Mouse (Mus musculus): Measurements from ENCODE around the gene Stk39. TPM values are rescaled to one million over a fixed set of nuclear protein-coding genes. Genes with fewer than 3 reads are reported as not detected.

Gene Stk39
- polyA plus RNA-seq, 1 experiment from 2014 or later, result 18.3 TPM

DNA sequence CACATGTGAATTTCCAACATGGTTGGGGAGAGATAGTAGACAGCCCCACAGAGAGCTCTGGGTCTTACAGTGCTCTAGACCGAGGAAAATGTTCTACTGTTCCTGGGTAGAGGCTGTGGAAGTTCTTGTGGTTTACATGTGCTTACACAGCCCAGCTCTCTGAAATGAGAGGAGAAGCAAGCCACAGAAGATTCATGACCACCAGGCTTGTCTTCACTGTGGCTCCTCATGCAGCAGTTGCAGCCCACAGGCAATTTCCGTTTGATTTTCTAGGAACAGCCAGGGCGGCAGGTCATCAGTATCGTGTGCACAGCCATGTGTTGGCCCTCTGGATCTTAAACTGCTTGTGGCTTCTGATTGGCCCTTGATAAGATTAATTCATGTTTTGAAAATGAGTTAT lies 252.2 kb downstream of the Stk39 start:
- Histone ChIP-seq H3K27ac (ENCODE audit: low read depth) (no peak overlapping the region), H3K9ac (ENCODE audit: low read length) (no peak overlapping the region), H3K4me2 (ENCODE audit: low read length) (no peak overlapping the region), H3K27me3 (replicated peaks; ENCODE audit: control insufficient read depth, insufficient read depth, low read length) (no peaks in the 10 kb centered on the region), H3K9me3 (ENCODE audit: control insufficient read depth, low read length) (no peaks in the 10 kb centered on the region), H3K36me3 (ENCODE audit: control insufficient read depth, insufficient read depth, low read length) (peaks cover 5% of the 10 kb centered on the region), H3K4me1 (replicated peaks; ENCODE audit: control insufficient read depth, insufficient read depth, low read length) (no peaks in the 10 kb centered on the region), H3K4me3 (ENCODE audit: low read depth, low read length) (no peak overlapping the region)
- no peak for DNase-seq (ENCODE audit: low spot score)
- no peak for ATAC-seq (replicated peaks; ENCODE audit: low FRiP score, low TSS enrichment, low read depth)
- 86% methylated on average over 4 of the region's 4 CpGs for WGBS

DNA sequence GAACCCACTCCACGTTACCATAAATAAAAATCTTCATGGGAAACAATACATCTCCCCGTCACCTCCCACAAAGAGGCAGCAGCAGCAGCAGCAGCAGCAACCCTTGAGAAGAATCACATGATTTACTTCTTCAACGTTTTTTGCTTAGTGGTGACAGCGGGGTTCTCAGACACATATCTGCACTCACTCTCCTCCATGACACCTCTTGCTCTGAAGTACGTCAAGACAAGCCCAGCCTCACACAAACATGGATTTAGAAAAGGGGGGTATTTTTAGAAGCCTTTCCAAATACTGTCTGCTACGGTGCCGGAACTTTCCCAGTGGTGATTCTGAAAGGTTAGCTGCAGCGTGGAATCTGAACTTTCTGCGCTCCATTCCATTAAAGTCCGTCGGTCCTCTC lies 256.9 kb downstream of the Stk39 start:
- no peaks in the 10 kb centered on the region for H3K27me3 ChIP-seq (replicated peaks; ENCODE audit: control insufficient read depth, insufficient read depth, low read length)
- H3K4me2 ChIP-seq (ENCODE audit: low read length), result no peak overlapping the region
- H3K4me3 ChIP-seq (ENCODE audit: low read depth, low read length), result no peak overlapping the region
- peaks cover under 1% of the 10 kb centered on the region for H3K36me3 ChIP-seq (ENCODE audit: control insufficient read depth, insufficient read depth, low read length)
- H3K27ac ChIP-seq (ENCODE audit: low read depth), result no peak overlapping the region
- DNase-seq (ENCODE audit: low spot score), result no peak
- no peak overlapping the region for H3K9ac ChIP-seq (ENCODE audit: low read length)
- 74% methylated on average over 11 of the region's 11 CpGs for WGBS
- no peak for ATAC-seq (replicated peaks; ENCODE audit: low FRiP score, low TSS enrichment, low read depth)
- no peaks in the 10 kb centered on the region for H3K4me1 ChIP-seq (replicated peaks; ENCODE audit: control insufficient read depth, insufficient read depth, low read length)
- no peaks in the 10 kb centered on the region for H3K9me3 ChIP-seq (ENCODE audit: control insufficient read depth, low read length)

DNA sequence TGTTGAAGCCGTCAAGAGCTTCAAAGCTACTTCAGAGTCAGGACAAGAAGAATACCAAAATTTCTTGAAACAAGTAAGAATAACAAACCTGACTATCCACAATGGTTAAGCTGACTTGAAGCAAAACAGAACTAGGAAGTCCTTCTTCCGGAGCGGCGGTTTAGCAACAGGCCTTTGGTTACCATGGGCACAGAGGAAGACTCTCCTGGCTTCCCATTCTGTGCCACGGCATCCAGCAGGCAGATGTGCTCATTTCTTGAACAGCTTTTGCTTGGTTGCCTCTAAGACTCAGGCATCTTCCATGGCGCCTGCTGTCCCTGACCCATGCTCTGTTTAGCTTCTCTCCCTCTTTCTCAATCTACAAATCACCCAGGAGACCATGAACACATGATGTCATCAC lies 257.7 kb downstream of the Stk39 start:
- no peaks in the 10 kb centered on the region for H3K27me3 ChIP-seq (replicated peaks; ENCODE audit: control insufficient read depth, insufficient read depth, low read length)
- H3K4me1 ChIP-seq (replicated peaks; ENCODE audit: control insufficient read depth, insufficient read depth, low read length), result no peaks in the 10 kb centered on the region
- 80% methylated on average over 6 of the region's 6 CpGs for WGBS
- no peaks in the 10 kb centered on the region for H3K9me3 ChIP-seq (ENCODE audit: control insufficient read depth, low read length)
- H3K9ac ChIP-seq (ENCODE audit: low read length), result no peak overlapping the region
- no peak overlapping the region for H3K4me2 ChIP-seq (ENCODE audit: low read length)
- H3K4me3 ChIP-seq (ENCODE audit: low read depth, low read length), result no peak overlapping the region
- no peaks in the 10 kb centered on the region; the same call in none of the 2 replicates for H3K36me3 ChIP-seq (ENCODE audit: control insufficient read depth, insufficient read depth, low read length)
- DNase-seq (ENCODE audit: low spot score) (no peak), ATAC-seq (replicated peaks; ENCODE audit: low FRiP score, low TSS enrichment, low read depth) (no peak)
- H3K27ac ChIP-seq (ENCODE audit: low read depth), result no peak overlapping the region

DNA sequence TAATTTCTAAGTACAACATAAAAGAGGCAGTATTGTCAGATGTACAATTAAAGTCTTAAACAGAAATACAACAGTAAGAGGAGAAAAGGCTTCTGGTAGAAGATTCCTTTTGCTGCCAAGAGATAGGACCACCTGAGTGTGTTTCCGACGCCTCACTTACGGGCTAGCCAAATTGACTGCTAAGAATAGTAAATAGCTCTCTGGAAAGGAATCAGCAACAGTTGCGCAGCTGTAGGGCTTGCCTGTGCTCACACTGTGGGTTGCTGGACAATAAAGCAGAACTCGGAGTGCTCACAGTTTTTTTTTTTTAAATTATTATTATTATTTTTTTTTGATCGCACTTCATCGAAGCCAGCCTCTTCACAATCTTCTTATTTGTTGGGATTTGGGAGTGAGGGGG lies 260.6 kb downstream of the Stk39 start:
- no peak for DNase-seq (ENCODE audit: low spot score)

DNA sequence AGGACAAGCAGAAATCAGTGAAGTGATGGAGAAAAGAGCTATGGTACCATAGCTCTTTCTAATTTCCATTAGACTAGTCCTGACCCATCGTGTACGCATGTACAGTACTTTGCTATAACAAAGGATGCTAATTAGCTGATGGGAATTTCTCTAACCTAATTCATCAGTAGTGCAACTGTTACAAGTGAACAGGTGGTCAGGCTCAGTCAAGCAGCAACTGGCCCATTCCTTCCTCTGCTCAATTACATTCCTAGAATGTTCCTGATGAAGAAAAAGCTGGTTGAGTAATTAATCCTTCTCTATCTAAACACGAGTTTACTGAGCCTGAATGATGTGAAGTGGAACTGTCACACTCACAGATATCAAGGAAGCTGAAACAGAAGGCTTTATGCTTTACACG lies 275.8 kb downstream of the Stk39 start:
- 60% methylated on average over 4 of the region's 4 CpGs for WGBS
- H3K36me3 ChIP-seq (ENCODE audit: control insufficient read depth, insufficient read depth, low read length), result no peaks in the 10 kb centered on the region
- no peak overlapping the region for H3K4me2 ChIP-seq (ENCODE audit: low read length)
- no peak overlapping the region for H3K4me3 ChIP-seq (ENCODE audit: low read depth, low read length)
- H3K27me3 ChIP-seq (replicated peaks; ENCODE audit: control insufficient read depth, insufficient read depth, low read length), result no peaks in the 10 kb centered on the region
- H3K27ac ChIP-seq (ENCODE audit: low read depth), result no peak overlapping the region
- H3K4me1 ChIP-seq (replicated peaks; ENCODE audit: control insufficient read depth, insufficient read depth, low read length), result no peaks in the 10 kb centered on the region
- no peak for DNase-seq (ENCODE audit: low spot score)
- H3K9me3 ChIP-seq (ENCODE audit: control insufficient read depth, low read length), result no peaks in the 10 kb centered on the region
- no peak for ATAC-seq (replicated peaks; ENCODE audit: low FRiP score, low TSS enrichment, low read depth)
- H3K9ac ChIP-seq (ENCODE audit: low read length), result no peak overlapping the region

More for the DNA sequence above, 260.6 kb downstream of the Stk39 start:
- Histone ChIP-seq H3K36me3 (ENCODE audit: control insufficient read depth, insufficient read depth, low read length) (no peaks in the 10 kb centered on the region; the same call in 1 of the 2 replicates), H3K27me3 (replicated peaks; ENCODE audit: control insufficient read depth, insufficient read depth, low read length) (no peaks in the 10 kb centered on the region), H3K4me3 (ENCODE audit: low read depth, low read length) (no peak overlapping the region), H3K9me3 (ENCODE audit: control insufficient read depth, low read length) (no peaks in the 10 kb centered on the region), H3K4me1 (replicated peaks; ENCODE audit: control insufficient read depth, insufficient read depth, low read length) (no peaks in the 10 kb centered on the region), H3K4me2 (ENCODE audit: low read length) (no peak overlapping the region), H3K27ac (ENCODE audit: low read depth) (no peak overlapping the region), H3K9ac (ENCODE audit: low read length) (no peak overlapping the region)
- no peak for ATAC-seq (replicated peaks; ENCODE audit: low FRiP score, low TSS enrichment, low read depth)
- WGBS, result 93% methylated on average over 7 of the region's 7 CpGs

DNA sequence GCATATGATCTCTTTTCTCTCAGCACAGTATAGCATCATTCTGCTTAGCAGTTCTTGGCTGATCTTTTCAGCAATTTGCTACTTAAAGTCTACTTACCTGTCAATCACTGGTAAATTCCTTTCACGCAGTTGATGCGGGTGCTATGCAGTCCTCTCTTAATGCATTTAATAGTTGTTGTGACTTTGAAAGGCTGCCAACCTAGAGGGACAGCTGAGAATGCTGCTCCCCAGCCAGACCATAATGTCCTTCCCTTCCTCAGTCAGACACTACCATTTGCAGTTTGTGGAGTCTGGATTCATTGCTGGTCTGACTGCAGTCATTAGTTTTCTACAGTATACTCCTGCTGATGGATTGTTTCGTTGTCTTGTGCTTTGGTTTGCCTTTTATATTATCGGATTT lies 277.6 kb downstream of the Stk39 start:
- ATAC-seq (replicated peaks; ENCODE audit: low FRiP score, low TSS enrichment, low read depth), result no peak
- Histone ChIP-seq H3K27me3 (replicated peaks; ENCODE audit: control insufficient read depth, insufficient read depth, low read length) (no peaks in the 10 kb centered on the region), H3K4me2 (ENCODE audit: low read length) (no peak overlapping the region), H3K36me3 (ENCODE audit: control insufficient read depth, insufficient read depth, low read length) (no peaks in the 10 kb centered on the region), H3K4me1 (replicated peaks; ENCODE audit: control insufficient read depth, insufficient read depth, low read length) (no peaks in the 10 kb centered on the region), H3K9me3 (ENCODE audit: control insufficient read depth, low read length) (no peaks in the 10 kb centered on the region), H3K27ac (ENCODE audit: low read depth) (no peak overlapping the region), H3K9ac (ENCODE audit: low read length) (no peak overlapping the region), H3K4me3 (ENCODE audit: low read depth, low read length) (no peak overlapping the region)
- 76% methylated on average over 4 of the region's 4 CpGs for WGBS
- DNase-seq (ENCODE audit: low spot score), result no peak

DNA sequence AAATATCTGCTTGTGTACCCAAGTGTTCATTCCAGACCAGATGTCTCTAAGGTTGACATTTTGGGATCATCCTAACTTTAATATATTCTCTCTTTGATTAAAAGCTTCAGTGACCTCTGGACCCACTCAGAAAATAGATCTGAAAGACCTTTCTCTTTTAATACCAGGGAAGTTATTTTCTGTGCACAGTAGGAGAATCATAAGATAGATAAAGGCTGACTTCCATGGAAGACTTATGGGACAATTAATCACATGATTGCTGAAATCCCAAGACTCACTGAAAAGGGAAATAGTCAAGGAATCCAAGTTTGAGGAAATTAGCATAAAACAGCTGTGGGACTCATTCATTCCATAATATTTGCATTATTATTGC lies 278.6 kb downstream of the Stk39 start:
- Histone ChIP-seq H3K4me1 (replicated peaks; ENCODE audit: control insufficient read depth, insufficient read depth, low read length) (no peaks in the 10 kb centered on the region), H3K36me3 (ENCODE audit: control insufficient read depth, insufficient read depth, low read length) (no peaks in the 10 kb centered on the region), H3K4me2 (ENCODE audit: low read length) (no peak overlapping the region), H3K9me3 (ENCODE audit: control insufficient read depth, low read length) (no peaks in the 10 kb centered on the region), H3K27me3 (replicated peaks; ENCODE audit: control insufficient read depth, insufficient read depth, low read length) (no peaks in the 10 kb centered on the region), H3K9ac (ENCODE audit: low read length) (no peak overlapping the region), H3K4me3 (ENCODE audit: low read depth, low read length) (no peak overlapping the region), H3K27ac (ENCODE audit: low read depth) (no peak overlapping the region)
- no peak for DNase-seq (ENCODE audit: low spot score)
- no peak for ATAC-seq (replicated peaks; ENCODE audit: low FRiP score, low TSS enrichment, low read depth)

DNA sequence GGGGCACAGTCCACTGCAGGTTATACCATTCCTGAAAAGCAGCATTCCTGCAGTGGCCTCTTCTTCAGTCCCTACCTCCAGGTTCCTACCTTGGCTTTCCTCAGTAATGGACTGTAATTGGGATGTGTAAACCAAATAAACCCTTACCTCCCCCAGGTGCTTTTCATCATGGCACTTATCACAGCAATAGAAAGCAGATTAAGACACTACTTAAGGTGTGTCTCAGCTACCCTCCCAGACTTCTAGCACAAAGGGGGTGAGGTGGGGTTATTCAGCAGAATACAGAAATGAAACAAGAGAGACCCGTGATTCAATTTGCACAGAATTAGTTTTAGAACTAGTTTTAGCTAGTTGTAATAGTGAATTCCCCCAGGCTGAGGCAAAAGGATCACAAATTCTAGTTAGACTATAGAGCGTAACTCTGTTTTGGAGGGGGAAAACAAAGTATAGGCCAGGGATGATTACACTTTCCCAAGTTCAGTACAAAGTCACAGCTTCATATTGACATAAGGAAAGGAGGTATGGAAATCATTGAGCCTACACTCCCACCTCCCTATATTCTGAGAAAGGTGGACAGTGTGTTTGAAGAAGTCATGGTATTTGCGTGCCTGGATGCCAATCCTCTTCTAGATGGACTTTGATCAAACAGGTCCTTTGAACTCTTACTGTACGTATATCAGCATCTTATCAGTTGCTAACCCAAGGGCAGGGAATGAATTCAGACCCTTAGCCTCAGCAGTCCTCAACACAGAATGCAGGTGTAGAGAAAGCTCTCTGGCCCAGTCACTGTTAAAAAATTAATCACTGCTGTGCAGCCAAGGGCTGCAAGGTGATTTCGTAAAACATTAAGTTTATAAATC lies 279.2 kb downstream of the Stk39 start:
- Histone ChIP-seq H3K4me2 (ENCODE audit: low read length) (no peak overlapping the region), H3K27ac (ENCODE audit: low read depth) (no peak overlapping the region), H3K9me3 (ENCODE audit: control insufficient read depth, low read length) (no peaks in the 10 kb centered on the region), H3K36me3 (ENCODE audit: control insufficient read depth, insufficient read depth, low read length) (no peaks in the 10 kb centered on the region), H3K9ac (ENCODE audit: low read length) (no peak overlapping the region), H3K4me3 (ENCODE audit: low read depth, low read length) (no peak overlapping the region), H3K4me1 (replicated peaks; ENCODE audit: control insufficient read depth, insufficient read depth, low read length) (no peaks in the 10 kb centered on the region), H3K27me3 (replicated peaks; ENCODE audit: control insufficient read depth, insufficient read depth, low read length) (no peaks in the 10 kb centered on the region)
- 77% methylated on average over 5 of the region's 5 CpGs for WGBS
- DNase-seq (ENCODE audit: low spot score) (no peak), ATAC-seq (replicated peaks; ENCODE audit: low FRiP score, low TSS enrichment, low read depth) (peak; percentile 60)

DNA sequence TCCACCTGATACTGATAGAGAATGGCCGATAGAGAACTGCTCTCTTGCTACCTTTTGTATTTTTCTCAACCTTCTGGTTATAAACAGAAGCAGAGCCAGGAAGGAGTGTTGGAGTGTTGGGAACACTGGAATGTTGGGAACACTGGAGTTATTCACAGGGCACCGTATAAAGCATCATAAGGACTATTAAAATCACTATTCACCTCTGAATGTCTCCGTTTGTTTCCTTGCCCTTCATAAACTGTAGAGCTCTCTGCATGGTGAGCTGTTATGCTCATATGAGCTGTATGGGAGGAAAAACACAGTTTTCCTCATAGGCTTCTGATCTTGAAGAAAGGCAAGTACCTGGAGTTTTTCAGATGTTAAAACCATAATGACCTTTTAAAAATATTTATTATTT lies 295.6 kb downstream of the Stk39 start:
- WGBS, result 85% methylated on average over 3 of the region's 3 CpGs
- Histone ChIP-seq H3K9ac (ENCODE audit: low read length) (no peak overlapping the region), H3K4me3 (ENCODE audit: low read depth, low read length) (no peak overlapping the region), H3K27me3 (replicated peaks; ENCODE audit: control insufficient read depth, insufficient read depth, low read length) (no peaks in the 10 kb centered on the region), H3K4me1 (replicated peaks; ENCODE audit: control insufficient read depth, insufficient read depth, low read length) (no peaks in the 10 kb centered on the region), H3K4me2 (ENCODE audit: low read length) (no peak overlapping the region), H3K27ac (ENCODE audit: low read depth) (no peak overlapping the region), H3K9me3 (ENCODE audit: control insufficient read depth, low read length) (no peaks in the 10 kb centered on the region), H3K36me3 (ENCODE audit: control insufficient read depth, insufficient read depth, low read length) (no peaks in the 10 kb centered on the region)
- ATAC-seq (replicated peaks; ENCODE audit: low FRiP score, low TSS enrichment, low read depth) (no peak), DNase-seq (ENCODE audit: low spot score) (no peak)

Data from intestine, embryonic 14.5 days (tissue).